Mouse (Mus musculus) kidney, postnatal 10 days (tissue): ENCODE data around the gene Olfr933.

Source experiments
- DNase-seq: peaks from one replicate; pipeline ENCODE4 v3.0.0; 2021; ENCODE audit warnings: mixed read lengths

Olfr933 gene

DNA sequence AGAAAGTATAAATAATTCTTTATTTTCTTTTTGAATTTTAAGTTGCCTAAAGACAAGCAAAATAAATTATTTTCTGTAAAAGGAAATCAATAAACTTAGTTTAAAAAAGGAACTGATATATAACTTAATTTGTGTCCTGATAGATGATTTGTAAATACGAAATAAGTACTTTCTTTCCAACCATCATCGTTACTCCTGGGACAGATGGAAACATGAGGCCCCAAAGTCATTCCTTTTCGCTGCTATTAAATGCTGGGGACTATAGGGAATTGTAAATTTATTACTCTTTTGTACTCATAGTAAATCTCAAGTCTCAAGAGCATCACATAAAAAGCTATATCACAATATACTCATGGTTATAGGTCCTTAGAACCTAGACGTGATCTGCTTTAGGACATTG lies at the start of gene Olfr933:
TSS of gene Olfr933 (plus strand) at position 301 of the 400 bp plus-strand sequence.
- DNase-seq: no peak

DNA sequence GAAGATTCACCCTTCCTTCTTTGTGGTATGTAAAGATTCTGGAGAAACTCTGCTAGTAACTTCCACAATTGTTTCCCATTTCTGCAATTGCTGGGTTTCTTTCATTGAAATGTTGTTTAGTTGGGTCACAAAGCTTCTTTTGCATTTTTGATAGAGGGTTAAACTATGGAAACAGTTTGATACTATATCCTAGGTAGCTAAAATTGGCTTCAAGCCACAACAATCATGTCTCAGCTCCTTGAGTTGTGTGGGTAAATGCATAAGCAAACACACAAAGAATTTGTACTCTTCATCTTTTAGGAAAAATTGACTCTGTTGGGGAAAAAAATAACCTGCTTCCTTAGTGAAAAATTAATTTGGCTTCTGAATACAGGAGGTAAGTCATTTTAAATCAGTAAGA lies 42.6 kb upstream of the Olfr933 start, which contains the start of gene Olfr930:
TSS of gene Olfr930 (plus strand) at position 301 of the 400 bp plus-strand sequence.
- no peak for DNase-seq

DNA sequence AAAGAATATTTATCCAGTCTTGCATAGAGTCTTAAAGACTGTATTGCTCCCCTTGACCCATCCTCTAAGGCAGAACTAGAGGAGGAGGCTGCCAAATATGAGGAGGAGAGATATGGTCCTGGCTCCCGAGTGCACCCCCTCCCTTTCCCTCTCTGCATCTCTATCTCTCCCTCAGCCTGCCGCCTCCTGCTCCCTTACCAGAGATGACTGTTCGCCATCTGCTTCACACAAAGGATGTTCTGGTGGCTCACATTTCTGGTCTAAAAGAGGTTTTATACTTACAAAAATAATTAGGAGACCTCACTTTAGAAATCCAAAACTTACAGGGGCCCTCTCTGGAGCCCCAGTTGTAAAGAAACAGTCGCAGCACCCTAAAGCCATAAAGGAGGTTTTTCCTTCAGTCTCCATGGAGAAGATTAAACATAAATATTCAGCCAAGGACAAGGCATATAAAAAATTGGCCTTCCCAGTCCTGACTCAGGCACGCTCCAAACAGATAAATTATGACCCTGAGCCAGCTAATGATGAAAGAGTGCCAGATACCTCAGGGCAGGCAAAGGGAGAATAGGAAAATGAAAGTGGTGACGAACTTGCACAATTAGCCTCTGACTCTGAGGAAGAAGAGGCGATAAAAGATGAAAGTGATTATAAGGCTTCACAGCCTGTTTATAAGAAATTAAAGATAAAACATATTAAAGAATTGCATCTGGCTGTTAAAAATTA lies 18.6 kb upstream of the Olfr933 start:
- DNase-seq: no peak

DNA sequence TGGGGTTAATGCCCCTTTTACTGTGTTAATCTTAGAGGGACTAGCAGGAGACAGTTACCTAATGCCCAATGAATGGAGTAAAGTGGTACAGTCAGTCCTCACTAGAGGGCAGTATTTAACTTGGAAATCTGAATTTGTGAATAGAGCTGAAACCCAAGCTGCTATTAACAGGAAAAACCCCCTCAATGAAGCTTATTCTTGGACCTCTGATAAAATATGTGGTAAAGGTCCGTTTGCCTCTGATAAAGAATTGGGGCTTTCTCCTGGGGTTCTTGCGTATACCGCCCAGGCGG lies 18.0 kb upstream of the Olfr933 start:
- DNase-seq: no peak

DNA sequence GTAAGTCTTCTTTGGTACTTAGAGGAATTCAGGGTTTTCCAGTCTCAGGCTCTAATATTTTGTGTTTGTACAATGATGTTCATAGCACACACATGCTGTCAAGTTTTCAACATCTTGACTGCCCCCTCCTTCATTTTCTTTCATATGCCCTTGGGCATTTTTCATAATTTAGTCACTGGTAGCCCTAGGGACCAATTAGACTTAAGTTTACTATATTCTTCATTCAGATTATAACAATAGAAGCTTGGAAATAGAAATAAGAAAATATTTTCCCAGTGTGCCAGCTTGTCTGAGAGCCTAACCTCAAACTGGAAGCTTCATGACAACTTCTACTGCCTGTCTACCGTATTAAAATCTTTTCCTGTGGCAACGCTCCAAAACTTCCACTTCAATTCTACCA lies 16.1 kb downstream of the Olfr933 start, which contains the start of gene Olfr934:
TSS of gene Olfr934 (minus strand) at position 101 of the 400 bp plus-strand sequence.
- DNase-seq: no peak

DNA sequence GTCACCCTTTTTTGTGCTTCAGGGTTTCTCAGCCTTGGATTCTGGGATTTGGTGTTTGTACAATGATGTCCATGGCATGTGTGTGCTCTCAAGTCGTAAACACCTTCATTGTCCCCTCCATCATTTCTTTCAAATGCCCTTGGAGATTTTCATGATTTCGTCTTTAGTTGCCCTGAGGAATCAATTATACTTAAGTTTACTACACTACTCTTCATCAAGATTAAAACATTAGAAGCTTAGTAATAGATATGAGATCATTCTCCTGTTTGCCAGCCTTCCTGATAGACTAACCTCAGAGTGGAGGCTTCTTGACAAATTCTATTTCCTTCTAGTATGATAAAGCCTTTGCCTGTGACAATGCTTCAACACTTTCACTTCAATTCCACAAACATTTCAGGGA lies 27.5 kb downstream of the Olfr933 start, which contains the start of gene Olfr935:
TSS of gene Olfr935 (minus strand) at position 101 of the 400 bp plus-strand sequence.
- DNase-seq: no peak

DNA sequence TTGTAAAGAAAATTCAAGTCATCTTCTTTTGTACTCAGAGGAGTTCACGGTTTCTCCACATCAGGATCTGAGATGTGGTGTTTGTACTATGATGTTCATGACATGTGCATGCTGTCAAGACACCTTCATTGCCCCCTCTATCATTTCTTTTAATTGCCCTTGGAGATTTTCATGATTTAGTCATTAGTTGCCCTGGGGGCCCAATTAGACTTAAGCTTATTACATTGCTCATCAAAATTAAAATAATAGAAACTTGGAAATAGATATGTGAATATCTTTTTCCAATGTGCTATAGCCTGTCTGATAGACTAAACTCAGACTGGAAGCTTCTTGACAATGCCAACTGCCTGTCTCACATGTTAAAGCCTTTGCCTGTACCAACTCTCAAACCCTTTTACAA lies 51.2 kb downstream of the Olfr933 start, which contains the start of gene Olfr146:
TSS of gene Olfr146 (minus strand) at position 101 of the 400 bp plus-strand sequence.
- DNase-seq: no peak
